Mouse (Mus musculus) midbrain, postnatal 0 days (tissue): ENCODE data around the gene Bnip2. TPM values are rescaled to one million over a fixed set of nuclear protein-coding genes. Genes with fewer than 3 reads are reported as not detected.
A peak's percentile ranks its signal among the peaks of the same experiment; 100 is the strongest.

Source experiments
- ATAC-seq: fragments of 200-750 bp; cut with Nextera tagmentation; 2 replicates; pipeline ENCODE4 v1.8.0; 2017; ENCODE audit warnings: moderate number of reproducible peaks, mild to moderate bottlenecking, moderate TSS enrichment, moderate library complexity; ENCODE audit not compliant: low FRiP score
- DNase-seq: peaks from one replicate; pipeline ENCODE4 v3.0.0-alpha.2; 2015; ENCODE audit warnings: low spot score
- H3K27ac ChIP-seq: fragments of 300-500 bp; sonication (generic); 2 replicates; pipeline ENCODE4 v1.5.1; 2014; ENCODE audit warnings: low read depth, mild to moderate bottlenecking, low read length, mixed read lengths
- H3K27me3 ChIP-seq: fragments of 300-500 bp; sonication (generic); 2 replicates; pipeline ENCODE4 v1.6.1; 2014; ENCODE audit warnings: low read length, control low read depth, mixed read lengths; ENCODE audit not compliant: insufficient read depth
- H3K36me3 ChIP-seq: fragments of 300-500 bp; sonication (generic); 2 replicates; pipeline ENCODE4 v1.6.1; 2014; ENCODE audit warnings: low read length, control low read depth, mixed read lengths; ENCODE audit not compliant: insufficient read depth
- H3K4me1 ChIP-seq: fragments of 300-500 bp; sonication (generic); 2 replicates; pipeline ENCODE4 v1.6.1; 2014; ENCODE audit warnings: mild to moderate bottlenecking, control low read depth, antibody characterized with exemption, low read length, mixed read lengths; ENCODE audit not compliant: insufficient read depth
- H3K4me2 ChIP-seq: fragments of 300-500 bp; sonication (generic); 2 replicates; pipeline ENCODE4 v1.6.1; 2014; ENCODE audit warnings: low read depth, mild to moderate bottlenecking, low read length, mixed read lengths; ENCODE audit not compliant: poor library complexity, severe bottlenecking
- H3K4me3 ChIP-seq: fragments of 300-500 bp; sonication (generic); 2 replicates; pipeline ENCODE4 v1.5.1; 2014; ENCODE audit warnings: low read depth, mild to moderate bottlenecking, low read length, moderate library complexity
- H3K9ac ChIP-seq: fragments of 300-500 bp; sonication (generic); replicated peaks from 2 replicates; pipeline ENCODE4 v1.6.1; 2014; ENCODE audit warnings: mild to moderate bottlenecking, low read length, moderate library complexity, mixed read lengths; ENCODE audit not compliant: poor library complexity, severe bottlenecking
- H3K9me3 ChIP-seq: fragments of 300-500 bp; sonication (generic); 2 replicates; pipeline ENCODE4 v1.6.1; 2016; ENCODE audit warnings: low read length, control low read depth
- CTCF ChIP-seq: IDR thresholded peaks from 2 replicates; pipeline ENCODE4 v1.5.1; 2016; ENCODE audit warnings: antibody characterized with exemption, mild to moderate bottlenecking
- WGBS: fragments of 180-500 bp; shearing (Covaris S2); extraction: QIAGEN DNeasy Blood & Tissue Kit; methylation state at CpG from one replicate; pipeline ENCODE4 v1.1.7; 2014; 5-methylcytosine and 5-hydroxymethylcytosine counted together
- polyA plus RNA-seq: library from polyadenylated mRNA; unstranded; fragments of >200 nt; fragmentation: Nextera tagmentation; extraction: Ambion mirVana; gene quantifications from 2 replicates; pipeline ENCODE4 v1.2.1, GENCODE M21; 2015
- total RNA-seq: library from RNA; depleted of rRNA; stranded (reverse); fragments of >200 nt; gene quantifications from 2 replicates; pipeline ENCODE4 v1.2.3, GENCODE M21; 2014

The Bnip2 gene
- total and polyA plus RNA-seq, 2 experiments from 2014 or later, result 41.5 to 45.9 TPM

GRCm38 (mm10) chr9:70046255-70046654 lies 57.0 kb downstream of the Bnip2 start:
- no peaks in the 10 kb centered on the region for H3K27me3 ChIP-seq
- H3K9me3 ChIP-seq, result no peaks in the 10 kb centered on the region
- H3K36me3 ChIP-seq, result no peaks in the 10 kb centered on the region
- DNase-seq (no peak), ATAC-seq (no peak)
- no peak overlapping the region for H3K27ac ChIP-seq
- H3K4me3 ChIP-seq, result no peak overlapping the region
- WGBS, result 90% methylated on average over 6 of the region's 6 CpGs
- H3K4me1 ChIP-seq, result no peaks in the 10 kb centered on the region
- no peak overlapping the region for H3K9ac ChIP-seq
- TF ChIP-seq CTCF, result no peak
- H3K4me2 ChIP-seq, result no peak overlapping the region

GRCm38 (mm10) chr9:70047839-70048238 lies 58.6 kb downstream of the Bnip2 start:
- Histone ChIP-seq H3K4me2 (no peak overlapping the region), H3K9me3 (no peaks in the 10 kb centered on the region), H3K27me3 (no peaks in the 10 kb centered on the region), H3K27ac (no peak overlapping the region), H3K36me3 (no peaks in the 10 kb centered on the region), H3K4me3 (no peak overlapping the region), H3K9ac (no peak overlapping the region), H3K4me1 (no peaks in the 10 kb centered on the region)
- TF ChIP-seq CTCF, result no peak
- no peak for DNase-seq
- 72% methylated on average over 3 of the region's 3 CpGs for WGBS
- no peak for ATAC-seq

DNA sequence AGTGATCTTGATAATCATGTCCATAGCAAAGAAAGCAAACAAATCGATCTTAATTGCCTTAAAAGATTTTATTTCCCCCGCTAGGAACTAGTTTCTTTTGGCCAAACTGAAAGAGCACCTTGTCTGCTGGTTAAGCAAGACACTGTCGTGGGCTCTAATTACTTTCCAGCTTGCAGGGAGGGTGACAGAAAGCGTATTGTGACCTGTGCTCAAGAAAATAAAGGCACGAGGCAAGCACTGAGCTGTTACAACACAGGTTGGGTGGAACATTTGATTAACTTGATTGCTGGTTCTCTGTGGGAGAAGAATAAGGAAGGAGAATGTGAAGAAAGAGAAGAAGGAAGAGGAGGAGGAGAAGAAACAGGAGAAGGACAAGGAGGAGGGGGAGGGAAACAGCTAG lies 59.0 kb downstream of the Bnip2 start:
- no peak for TF ChIP-seq CTCF
- no peak for DNase-seq
- no peaks in the 10 kb centered on the region for H3K36me3 ChIP-seq
- H3K9me3 ChIP-seq, result no peaks in the 10 kb centered on the region
- no peak overlapping the region for H3K9ac ChIP-seq
- no peaks in the 10 kb centered on the region for H3K4me1 ChIP-seq
- H3K4me3 ChIP-seq, result no peak overlapping the region
- no peak for ATAC-seq
- H3K27ac ChIP-seq, result no peak overlapping the region
- no peak overlapping the region for H3K4me2 ChIP-seq
- 56% methylated on average over 5 of the region's 5 CpGs for WGBS
- H3K27me3 ChIP-seq, result no peaks in the 10 kb centered on the region

- no peaks in the 10 kb centered on the region for H3K27me3 ChIP-seq
- H3K9me3 ChIP-seq, result no peaks in the 10 kb centered on the region
- H3K36me3 ChIP-seq, result no peaks in the 10 kb centered on the region
- no peak overlapping the region for H3K4me2 ChIP-seq
- no peak for TF ChIP-seq CTCF
- H3K4me3 ChIP-seq, result no peak overlapping the region
- no peaks in the 10 kb centered on the region for H3K4me1 ChIP-seq
- no peak overlapping the region; the same call in 1 of the 2 replicates for H3K9ac ChIP-seq
- DNase-seq (no peak), ATAC-seq (no peak)
- no peak overlapping the region for H3K27ac ChIP-seq
- 61% methylated on average over 6 of the region's 6 CpGs for WGBS
Measured at GRCm38 (mm10) chr9:70048751-70049415, 59.6 kb downstream of the Bnip2 start.

DNA sequence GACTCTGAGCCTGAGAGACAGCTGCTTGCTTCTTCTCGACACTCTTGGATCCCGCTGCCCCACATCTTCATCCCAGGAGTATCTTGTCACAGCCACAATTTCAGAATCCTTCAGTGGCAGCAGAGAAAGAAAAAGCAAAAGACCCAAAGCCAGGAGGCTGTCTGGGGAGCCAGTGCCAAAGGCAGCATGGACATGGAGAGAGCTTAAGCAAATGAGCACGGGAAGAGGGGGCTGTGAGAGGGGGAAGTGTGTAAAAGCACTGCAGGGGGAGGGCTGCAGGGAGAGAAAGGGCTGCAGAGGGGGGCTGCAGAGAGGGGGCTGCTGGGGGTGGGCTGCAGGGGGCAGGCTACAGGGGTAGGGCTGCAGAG lies 60.1 kb downstream of the Bnip2 start:
- WGBS, result 4% methylated on average over 3 of the region's 3 CpGs
- H3K27ac ChIP-seq, result no peak overlapping the region
- H3K4me3 ChIP-seq, result no peak overlapping the region
- no peak for TF ChIP-seq CTCF
- H3K27me3 ChIP-seq, result no peaks in the 10 kb centered on the region
- H3K4me2 ChIP-seq, result no peak overlapping the region
- H3K9ac ChIP-seq, result no peak overlapping the region; the same call in 1 of the 2 replicates
- peak; percentile 12 for DNase-seq
- no peaks in the 10 kb centered on the region for H3K36me3 ChIP-seq
- H3K9me3 ChIP-seq, result no peaks in the 10 kb centered on the region
- no peak for ATAC-seq
- no peaks in the 10 kb centered on the region for H3K4me1 ChIP-seq

DNA sequence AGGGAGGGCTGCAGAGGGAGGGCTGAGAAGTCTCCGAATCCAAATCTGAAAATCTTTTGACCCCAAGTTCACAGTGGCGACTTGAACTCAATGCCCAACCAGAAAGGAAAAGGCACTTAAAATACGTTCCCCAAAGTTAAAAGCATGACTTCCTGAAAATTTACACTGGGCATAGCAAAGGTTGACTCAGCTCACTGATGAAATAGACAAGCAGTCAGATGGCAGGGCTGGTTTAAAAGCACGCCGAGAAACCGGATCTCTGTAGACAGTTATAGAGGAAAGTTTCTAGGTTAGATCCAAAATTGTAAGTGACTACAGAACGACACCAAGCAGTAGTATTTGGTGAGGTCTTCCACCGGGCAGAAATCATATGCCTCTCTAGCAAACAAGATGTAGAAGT lies 60.6 kb downstream of the Bnip2 start:
- Histone ChIP-seq H3K4me1 (no peaks in the 10 kb centered on the region), H3K4me3 (no peak overlapping the region), H3K9ac (no peak overlapping the region), H3K27ac (no peak overlapping the region), H3K4me2 (no peak overlapping the region), H3K36me3 (no peaks in the 10 kb centered on the region), H3K9me3 (no peaks in the 10 kb centered on the region), H3K27me3 (no peaks in the 10 kb centered on the region)
- no peak for TF ChIP-seq CTCF
- ATAC-seq, result no peak
- no peak for DNase-seq
- WGBS, result 30% methylated on average over 8 of the region's 8 CpGs
